Mouse (Mus musculus): ENCODE measurements around the gene Mcl1.
A peak's percentile ranks its signal among the peaks of the same experiment; 100 is the strongest.
"Not testable (repeated sequence)": the region's sequence is repeated elsewhere in the genome, so short reads cannot be mapped to it uniquely, and the experiment has no call there.

The Mcl1 gene

GRCm38 (mm10) chr3:95687524-95688421 lies 29.2 kb downstream of the Mcl1 start, which contains the start of gene Adamtsl4:
TSS of gene Adamtsl4 (minus strand) at chr3:95687917.
- DNase-seq, result peak; percentile 53

DNA sequence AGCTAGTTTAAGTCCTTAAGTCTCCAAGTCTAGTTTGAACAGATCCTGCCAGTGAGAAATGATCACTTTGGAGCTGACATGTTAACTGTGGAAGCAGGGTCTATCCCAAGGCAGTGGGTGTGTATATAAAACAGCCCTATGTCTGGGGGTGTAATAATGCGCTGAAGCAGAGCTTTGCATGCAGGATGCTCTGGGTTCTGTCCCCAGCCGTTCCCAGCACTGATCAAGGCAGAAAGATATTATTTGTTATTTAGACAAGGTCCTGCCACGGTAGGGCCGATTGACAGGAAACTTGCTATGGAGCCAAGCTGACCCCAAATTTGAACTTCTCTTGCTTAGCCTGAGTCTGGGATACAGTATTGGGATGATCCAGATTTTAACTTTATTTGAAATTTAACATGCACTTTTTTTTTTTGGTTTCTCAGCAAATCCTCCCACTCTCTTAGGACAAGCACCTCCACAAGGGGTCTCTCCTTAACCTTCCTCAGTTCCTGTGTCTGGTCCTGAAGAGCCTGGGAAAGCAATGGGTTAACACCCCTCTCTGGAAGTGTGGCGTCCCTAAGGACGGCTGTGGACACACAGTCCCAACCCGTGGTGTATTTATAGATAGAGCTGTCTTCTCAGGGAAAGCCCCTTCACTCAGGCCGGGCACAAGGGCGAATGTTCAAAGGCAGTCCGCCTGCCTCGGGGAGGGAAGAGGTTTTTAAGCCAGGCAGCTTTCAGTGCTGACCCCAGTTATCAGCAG lies 30.8 kb downstream of the Mcl1 start:
- no peak for DNase-seq

DNA sequence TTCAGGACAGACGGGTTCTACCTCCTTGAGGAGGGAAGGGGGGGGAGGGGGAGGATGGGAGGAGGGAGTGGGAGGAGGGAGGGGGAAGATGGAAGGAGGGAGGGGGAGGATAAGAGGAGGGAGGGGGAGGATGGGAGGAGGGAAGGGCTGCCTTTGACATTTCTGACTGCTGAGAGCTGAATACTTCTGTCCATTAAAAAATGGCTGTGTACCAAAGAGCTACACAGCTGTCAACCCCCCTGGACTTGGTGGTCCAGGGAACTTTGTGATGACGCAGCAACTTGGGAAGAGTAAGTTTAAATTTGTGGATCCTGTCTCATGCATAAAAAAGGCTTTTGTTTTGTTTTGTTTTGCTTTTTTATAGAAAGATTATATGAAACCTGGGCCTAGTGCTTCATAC lies 31.4 kb downstream of the Mcl1 start:
- DNase-seq, result no peak

GRCm38 (mm10) chr3:95690552-95690951 lies 32.0 kb downstream of the Mcl1 start:
- DNase-seq, result not testable (repeated sequence)

- no peak for DNase-seq
These were observed 34.1 kb downstream of the Mcl1 start for GRCm38 (mm10) chr3:95692677-95693076.

- peak; percentile 52 for DNase-seq
These were observed 35.5 kb downstream of the Mcl1 start for GRCm38 (mm10) chr3:95693821-95694807.

- no peak for DNase-seq
These were observed 36.5 kb downstream of the Mcl1 start for GRCm38 (mm10) chr3:95694808-95695703.

- no peak for DNase-seq
These were observed 37.2 kb downstream of the Mcl1 start for GRCm38 (mm10) chr3:95695796-95696195.

DNA sequence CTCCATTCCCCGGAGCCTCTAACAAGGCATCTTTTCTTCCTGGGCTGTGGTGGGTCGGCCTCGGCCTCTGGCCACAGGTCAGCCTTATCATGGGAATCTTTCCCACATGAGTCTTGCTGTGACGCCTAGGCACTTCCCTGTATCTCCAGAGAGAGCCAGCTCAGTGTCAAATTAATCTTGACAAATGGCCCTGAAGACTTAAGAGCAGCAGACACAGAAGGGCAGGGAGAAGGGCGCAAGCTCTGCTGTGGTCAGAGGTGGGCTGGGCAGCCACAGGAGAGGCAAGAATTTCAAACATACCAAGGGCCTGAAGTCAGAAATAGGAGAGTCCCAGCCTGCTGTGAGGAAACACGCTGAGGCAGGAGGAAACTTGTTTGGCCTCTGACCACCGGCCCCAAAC lies 37.8 kb downstream of the Mcl1 start:
- DNase-seq, result peak; percentile 58

DNA sequence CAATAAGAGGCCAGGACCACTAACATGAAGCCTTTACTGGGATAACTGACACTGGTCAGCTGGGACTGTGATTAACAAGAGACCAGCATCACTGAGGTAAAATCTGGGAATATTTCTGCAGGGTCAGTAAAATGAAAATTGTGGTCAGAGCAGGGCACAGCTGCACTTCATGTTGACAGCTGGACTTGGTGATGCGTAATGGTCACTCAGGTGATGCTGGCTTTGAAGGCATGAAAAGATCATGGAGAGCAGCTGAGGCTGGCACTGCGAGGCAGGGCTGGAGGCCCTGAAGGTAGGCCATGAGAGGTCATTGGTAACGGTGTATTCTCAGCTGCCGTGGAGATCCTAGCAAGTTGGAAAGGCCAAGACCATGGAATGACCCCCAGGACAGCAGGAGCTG lies 39.7 kb downstream of the Mcl1 start:
- no peak for DNase-seq

DNA sequence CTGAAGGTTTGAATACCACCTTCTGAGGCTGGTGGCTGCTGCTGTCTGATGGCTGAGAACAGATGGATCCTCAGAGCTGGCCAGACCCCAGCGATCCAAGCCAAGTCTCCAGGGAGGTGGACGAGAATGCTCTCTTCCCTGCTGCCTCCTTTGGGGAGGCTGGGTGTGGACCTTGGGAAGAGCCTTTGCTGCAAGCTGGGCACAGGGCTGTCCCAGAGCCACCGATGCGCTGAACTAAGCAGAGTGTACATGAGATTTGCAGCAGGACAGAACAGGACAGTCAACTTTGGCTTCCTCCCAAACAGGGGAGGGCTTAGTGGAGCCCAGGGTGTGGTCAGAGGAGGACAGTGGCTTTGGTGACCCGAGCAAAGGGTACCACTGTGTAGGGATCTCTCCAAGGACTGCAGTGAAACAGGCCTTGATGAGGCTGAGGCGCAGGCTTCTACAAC lies 41.7 kb downstream of the Mcl1 start:
- DNase-seq, result no peak

GRCm38 (mm10) chr3:95701085-95701484 lies 42.5 kb downstream of the Mcl1 start:
- DNase-seq, result no peak

GRCm38 (mm10) chr3:95701877-95702540 lies 43.4 kb downstream of the Mcl1 start:
- DNase-seq, result peak; percentile 75

DNA sequence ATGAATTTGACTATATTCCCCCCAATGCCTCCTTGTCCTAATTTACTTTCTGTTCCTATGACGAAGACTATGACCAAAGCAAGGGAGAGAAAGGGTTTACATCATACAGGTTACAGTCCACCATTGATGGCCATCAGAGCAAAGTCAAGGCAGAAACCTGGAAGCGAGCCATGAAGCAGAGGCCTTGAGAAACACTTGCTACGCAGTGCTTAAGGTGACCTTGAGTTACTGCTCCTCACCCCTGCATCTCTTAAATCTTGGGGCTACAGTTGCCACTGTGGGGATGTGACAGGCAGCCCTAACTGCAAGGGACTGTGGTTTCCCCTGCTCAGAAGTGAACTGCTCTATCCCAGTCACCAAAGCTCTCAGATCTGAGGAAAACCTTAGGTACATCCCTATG lies 44.7 kb downstream of the Mcl1 start:
- no peak for DNase-seq

DNA sequence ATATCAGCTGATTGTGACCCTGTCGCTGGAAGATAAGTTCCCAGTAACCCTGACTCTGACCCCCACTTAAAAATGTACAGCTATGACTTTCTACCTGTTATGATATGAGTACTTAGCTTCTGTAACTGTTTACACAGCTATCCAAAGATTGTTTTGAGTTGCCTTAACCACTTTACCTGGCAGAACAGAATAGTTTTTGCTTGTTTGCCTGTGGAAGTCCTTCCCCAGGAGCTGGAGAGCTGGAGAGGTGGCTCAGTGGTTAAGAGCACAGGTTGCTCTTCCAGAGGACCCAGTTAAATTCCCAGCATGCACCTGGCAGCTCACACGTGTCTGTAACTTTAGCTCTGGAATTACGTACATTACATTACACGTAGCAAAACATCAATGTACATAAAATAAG lies 46.0 kb downstream of the Mcl1 start:
- no peak for DNase-seq

- DNase-seq, result no peak
These were observed 47.7 kb downstream of the Mcl1 start for GRCm38 (mm10) chr3:95706273-95706672.

GRCm38 (mm10) chr3:95707497-95707896 lies 48.9 kb downstream of the Mcl1 start:
- DNase-seq, result no peak

DNA sequence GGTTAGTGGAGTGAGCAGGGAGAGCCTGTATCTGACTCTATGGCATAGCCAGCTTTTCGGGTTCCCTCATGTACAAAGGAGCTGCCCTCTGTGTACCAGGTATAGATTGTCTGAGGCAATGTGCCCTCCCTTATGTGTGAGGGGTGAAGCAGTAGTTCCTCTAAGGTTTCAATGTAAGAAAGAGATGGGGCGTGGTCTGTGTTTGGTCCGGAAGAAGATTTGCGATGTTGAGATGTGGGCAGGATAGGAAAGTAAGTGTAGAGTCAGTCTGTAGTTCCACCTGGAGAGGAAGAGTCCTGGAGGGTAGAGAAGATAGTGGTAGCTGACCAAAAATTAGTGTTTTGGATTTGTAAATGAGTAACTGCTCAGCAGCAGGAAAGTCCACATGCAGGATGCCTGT lies 50.5 kb downstream of the Mcl1 start:
- no peak for DNase-seq

DNA sequence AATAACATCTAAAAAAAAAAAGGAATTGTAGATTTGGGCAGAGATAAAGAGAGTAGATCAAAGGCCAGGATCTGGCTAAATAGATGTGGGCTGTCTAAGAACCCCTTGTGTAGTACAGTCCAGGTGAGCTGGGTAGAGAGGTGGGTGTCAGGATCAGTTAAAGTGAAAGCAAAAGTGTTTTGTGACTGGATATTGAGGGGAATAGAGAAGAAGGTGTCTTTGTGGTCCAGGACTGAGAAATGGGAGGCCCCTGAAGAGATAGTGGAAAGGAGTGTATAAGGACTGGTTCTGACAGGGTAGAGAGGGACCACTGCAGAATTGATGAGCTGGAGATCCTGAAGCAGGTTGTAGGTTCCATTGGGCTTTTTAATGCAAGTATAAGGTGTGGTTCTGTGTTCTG lies 51.4 kb downstream of the Mcl1 start:
- DNase-seq, result no peak

All from kidney, adult 11 months (tissue).